Mouse (Mus musculus): ENCODE data around the gene Gm17949. TPM values are rescaled to one million over a fixed set of nuclear protein-coding genes. Genes with fewer than 3 reads are reported as not detected.

The Gm17949 gene
- total and polyA plus RNA-seq, 3 experiments, result 0.08 to 0.13 TPM; not detected in 1

DNA sequence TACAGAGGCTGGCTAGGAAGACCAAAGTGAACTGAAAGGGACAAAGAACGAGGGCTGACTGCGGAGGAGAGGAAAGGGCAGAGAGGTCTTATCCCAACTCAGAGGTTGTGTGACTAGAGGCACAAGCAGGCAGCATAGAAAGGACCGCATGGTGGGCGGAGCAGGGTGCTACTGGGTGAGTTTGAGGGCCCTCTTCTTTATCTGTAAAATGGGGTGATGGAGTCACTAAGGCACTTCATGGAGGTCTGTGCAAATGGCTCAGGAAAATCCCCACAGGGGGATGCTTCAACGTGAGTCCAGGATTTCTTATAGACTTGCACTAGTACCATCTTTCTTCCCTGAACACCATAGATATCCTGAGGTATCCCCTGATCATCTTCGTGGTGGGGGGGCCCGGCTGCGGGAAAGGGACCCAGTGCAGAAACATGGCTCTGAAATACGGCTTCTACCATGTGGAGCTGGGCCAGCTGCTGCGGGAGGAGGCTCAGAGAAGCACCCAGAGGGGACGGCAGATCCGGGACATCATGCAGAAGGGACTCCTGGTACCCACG lies 1.1 kb downstream of the Gm17949 start:
- H3K9ac ChIP-seq (ENCODE audit: control insufficient read depth, low read depth, low read length, poor library complexity, severe bottlenecking), result peak overlapping the region; percentile 84

DNA sequence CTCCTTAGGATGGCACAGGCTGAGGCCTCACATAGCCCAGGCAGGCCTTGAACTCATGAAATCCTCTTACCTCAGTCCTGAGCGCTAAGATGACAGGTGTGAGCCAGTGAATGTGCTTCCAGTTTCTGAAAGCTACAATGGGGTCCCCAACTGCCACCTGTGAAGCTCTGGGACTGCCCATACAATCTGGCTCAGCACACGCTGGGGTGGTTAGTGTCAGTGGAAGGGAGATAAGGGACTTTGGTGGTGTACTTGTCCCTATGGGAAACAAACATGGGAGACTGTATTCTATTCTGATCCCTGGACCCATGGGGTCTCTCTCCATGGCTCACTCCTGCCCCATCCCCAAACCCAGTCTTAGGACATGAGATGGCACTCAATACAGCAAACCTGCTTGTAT lies 8.4 kb downstream of the Gm17949 start:
- H3K4me1 ChIP-seq (ENCODE audit: control insufficient read depth in 1 of 2, insufficient read depth in 2 of 2, low read length in 2 of 2), result peaks cover 0 to 6% of the 10 kb centered on the region in 2 experiments; a peak in 1 of 4 replicates
- H3K9me3 ChIP-seq (replicated peaks; ENCODE audit: insufficient read depth, low read length), result no peaks in the 10 kb centered on the region
- DNase-seq (ENCODE audit: low read depth, low spot score), result peak; percentile 51
- 0 out of 2 replicates have a peak, but pooled peaks have one; percentile 28 for TF ChIP-seq MYB (IDR thresholded peaks at IDR 0.05; ENCODE audit: low read depth, low read length)
- no peak for TF ChIP-seq ZNF384 (IDR thresholded peaks at IDR 0.05; ENCODE audit: low read depth, low read length)
- TF ChIP-seq GATA1 (IDR thresholded peaks at IDR 0.05; ENCODE audit: low read depth, low read length), result peak; percentile 47; the same call in 1 of the 2 replicates
- TF ChIP-seq MAX (IDR thresholded peaks at IDR 0.05; ENCODE audit: low read length), result no peak
- TF ChIP-seq TCF12 (IDR thresholded peaks at IDR 0.05; ENCODE audit: low read depth, low read length), result peak; percentile 79
- peak; percentile 67 for TF ChIP-seq TAL1 (IDR thresholded peaks at IDR 0.05; ENCODE audit: low read length)
- peak; percentile 51 to 64; a peak in 3 of 4 replicates for TF ChIP-seq EP300 (IDR thresholded peaks at IDR 0.05; ENCODE audit: low read depth in 1 of 2, low read length in 2 of 2)
- no peak overlapping the region for H3K27ac ChIP-seq (ENCODE audit: control insufficient read depth, low read depth, low read length)
- no peak overlapping the region for H3K9ac ChIP-seq (ENCODE audit: control insufficient read depth, low read depth, low read length, poor library complexity, severe bottlenecking)
- H3K36me3 ChIP-seq (ENCODE audit: control insufficient read depth in 1 of 2, insufficient read depth in 2 of 2, low read length in 2 of 2), result peaks cover 2% of the 10 kb centered on the region in 2 experiments; a peak in 3 of 4 replicates
- H3K4me3 ChIP-seq (ENCODE audit: control insufficient read depth in 1 of 2, insufficient read depth in 1 of 2, low read depth in 2 of 2, low read length in 2 of 2), result no peak overlapping the region
- H3K27me3 ChIP-seq (ENCODE audit: control insufficient read depth in 1 of 2, insufficient read depth in 2 of 2, low read length in 2 of 2), result no peaks in the 10 kb centered on the region
- H3K79me2 ChIP-seq (ENCODE audit: control insufficient read depth, insufficient read depth, low read length, poor library complexity), result no peaks in the 10 kb centered on the region

More for the DNA sequence above, 1.1 kb downstream of the Gm17949 start:
- TF ChIP-seq MAX (IDR thresholded peaks at IDR 0.05; ENCODE audit: low read length), result no peak
- no peak for TF ChIP-seq ZKSCAN1 (IDR thresholded peaks at IDR 0.05; ENCODE audit: low read depth, low read length)
- no peak for TF ChIP-seq MXI1 (IDR thresholded peaks at IDR 0.05; ENCODE audit: low read depth, low read length)
- no peak for TF ChIP-seq SMC3 (IDR thresholded peaks at IDR 0.05; ENCODE audit: low read depth, low read length)
- no peak for TF ChIP-seq TAL1 (IDR thresholded peaks at IDR 0.05; ENCODE audit: low read length)
- no peak for TF ChIP-seq POLR2A (IDR thresholded peaks at IDR 0.05; ENCODE audit: control insufficient read depth in 1 of 2, insufficient read depth in 1 of 2, low read depth in 1 of 2, low read length in 2 of 2, poor library complexity in 1 of 2)
- TF ChIP-seq EP300 (IDR thresholded peaks at IDR 0.05; ENCODE audit: low read depth in 1 of 2, low read length in 2 of 2), result no peak
- TF ChIP-seq MYC (IDR thresholded peaks at IDR 0.05; ENCODE audit: low read depth, low read length), result no peak
- no peak for TF ChIP-seq CHD1 (IDR thresholded peaks at IDR 0.05; ENCODE audit: low read depth, low read length)
- TF ChIP-seq ZC3H11A (IDR thresholded peaks at IDR 0.05; ENCODE audit: low read depth, low read length), result no peak
- TF ChIP-seq MEF2A (IDR thresholded peaks at IDR 0.05; ENCODE audit: extremely low read depth, insufficient replicate concordance, low read depth, low read length, poor library complexity, severe bottlenecking), result no peak
- no peak for TF ChIP-seq ELF1 (IDR thresholded peaks at IDR 0.05; ENCODE audit: low read depth, low read length)
- TF ChIP-seq KAT2A (conservative IDR thresholded peaks at IDR 0.05; ENCODE audit: low read depth, low read length), result no peak
- TF ChIP-seq MAFK (IDR thresholded peaks at IDR 0.05; ENCODE audit: borderline replicate concordance, low read depth, low read length), result no peak
- TF ChIP-seq POLR2AphosphoS5 (IDR thresholded peaks at IDR 0.05; ENCODE audit: borderline replicate concordance, low read depth, low read length), result no peak
- no peak for TF ChIP-seq MYB (IDR thresholded peaks at IDR 0.05; ENCODE audit: low read depth, low read length)
- no peak for TF ChIP-seq E2F4 (IDR thresholded peaks at IDR 0.05; ENCODE audit: borderline replicate concordance, low read depth, low read length)
- Histone ChIP-seq H3K36me3 (ENCODE audit: control insufficient read depth in 1 of 2, insufficient read depth in 2 of 2, low read length in 2 of 2) (peaks cover 0 to 10% of the 10 kb centered on the region in 2 experiments; a peak in 3 of 4 replicates), H3K9me3 (replicated peaks; ENCODE audit: insufficient read depth, low read length) (no peaks in the 10 kb centered on the region), H3K4me1 (ENCODE audit: control insufficient read depth in 1 of 2, insufficient read depth in 2 of 2, low read length in 2 of 2) (peaks cover 6 to 17% of the 10 kb centered on the region in 2 experiments; a peak in 3 of 4 replicates), H3K79me2 (ENCODE audit: control insufficient read depth, insufficient read depth, low read length, poor library complexity) (peaks cover 18% of the 10 kb centered on the region), H3K27me3 (ENCODE audit: control insufficient read depth in 1 of 2, insufficient read depth in 2 of 2, low read length in 2 of 2) (no peaks in the 10 kb centered on the region), H3K27ac (ENCODE audit: control insufficient read depth, low read depth, low read length) (peak overlapping the region; percentile 75), H3K4me3 (ENCODE audit: control insufficient read depth in 1 of 2, insufficient read depth in 1 of 2, low read depth in 2 of 2, low read length in 2 of 2) (peak overlapping the region; percentile 57 to 77)
- DNase-seq (ENCODE audit: low read depth, low spot score), result no peak
